Mouse (Mus musculus) brown adipose tissue, adult 24 weeks (tissue): ENCODE measurements around the gene Frmd4b. TPM values are rescaled to one million over a fixed set of nuclear protein-coding genes. Genes with fewer than 3 reads are reported as not detected.

Experiments used
- H3K27ac ChIP-seq: fragments of 200-500 bp; replicated peaks from 2 replicates; pipeline ENCODE4 v1.5.1; 2012; ENCODE audit warnings: low read depth, mild to moderate bottlenecking, low read length
- H3K4me1 ChIP-seq: fragments of 200-500 bp; 2 replicates; pipeline ENCODE4 v1.6.1; 2012; ENCODE audit warnings: low read length, mixed read lengths; ENCODE audit not compliant: control insufficient read depth, insufficient read depth, insufficient read length
- H3K4me3 ChIP-seq: fragments of 200-500 bp; 2 replicates; pipeline ENCODE4 v1.5.1; 2012; ENCODE audit warnings: low read depth, mild to moderate bottlenecking, low read length, moderate library complexity; ENCODE audit not compliant: insufficient read depth
- polyA plus RNA-seq: library from polyadenylated mRNA; stranded (reverse); fragments of >200 nt; gene quantifications from 2 replicates; pipeline ENCODE4 v1.2.4, GENCODE M21; 2012; ENCODE audit not compliant: missing spikeins, insufficient read depth, insufficient read length

The Frmd4b gene
- polyA plus RNA-seq, 1 experiment, result 3.2 TPM

GRCm38 (mm10) chr6:97411327-97411726, 206.0 kb downstream of the Frmd4b start:
- H3K27ac ChIP-seq, result no peak overlapping the region

DNA sequence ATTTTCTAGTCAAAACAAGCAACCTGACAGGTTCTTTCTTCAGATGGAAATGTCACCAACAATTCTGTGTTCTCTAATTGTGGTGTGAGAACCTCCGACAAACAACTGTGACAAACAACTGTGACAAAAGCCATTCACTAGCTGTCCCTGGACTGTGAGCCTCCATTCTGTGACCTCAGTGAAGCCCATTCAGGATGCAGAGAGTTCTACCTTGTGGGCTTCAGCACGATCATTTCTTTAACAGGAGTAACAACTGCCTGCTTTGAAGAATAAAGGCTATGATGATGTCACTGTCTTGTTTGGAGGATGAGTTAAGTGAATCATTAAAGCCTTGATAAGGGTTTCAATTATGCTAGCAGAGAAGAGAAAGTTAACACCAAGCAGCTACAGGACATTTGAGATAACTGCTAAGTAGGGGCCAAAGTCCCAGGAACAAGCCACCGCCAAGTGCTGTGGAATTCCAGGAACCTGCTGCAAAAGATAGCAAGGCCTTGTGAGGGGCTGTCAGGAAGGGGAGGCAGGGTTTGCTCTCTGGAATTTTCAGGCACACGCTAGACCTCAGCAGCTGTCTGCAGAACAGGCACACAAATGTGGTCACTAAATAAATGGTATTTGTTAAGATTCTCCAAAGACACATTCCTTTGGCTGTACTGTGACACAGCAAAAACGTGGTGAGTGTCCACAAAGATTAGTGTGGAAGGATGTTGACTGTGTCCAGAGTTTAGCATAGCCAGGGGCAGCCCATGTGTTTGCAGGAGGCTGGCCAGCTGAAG, 207.7 kb downstream of the Frmd4b start:
- Histone ChIP-seq H3K4me1 (no peaks in the 10 kb centered on the region; the same call in 1 of the 2 replicates), H3K27ac (no peak overlapping the region), H3K4me3 (no peak overlapping the region)

More at GRCm38 (mm10) chr6:97411327-97411726, 206.0 kb downstream of the Frmd4b start:
- H3K4me1 ChIP-seq, result no peaks in the 10 kb centered on the region; the same call in 1 of the 2 replicates
- H3K4me3 ChIP-seq, result no peak overlapping the region

DNA sequence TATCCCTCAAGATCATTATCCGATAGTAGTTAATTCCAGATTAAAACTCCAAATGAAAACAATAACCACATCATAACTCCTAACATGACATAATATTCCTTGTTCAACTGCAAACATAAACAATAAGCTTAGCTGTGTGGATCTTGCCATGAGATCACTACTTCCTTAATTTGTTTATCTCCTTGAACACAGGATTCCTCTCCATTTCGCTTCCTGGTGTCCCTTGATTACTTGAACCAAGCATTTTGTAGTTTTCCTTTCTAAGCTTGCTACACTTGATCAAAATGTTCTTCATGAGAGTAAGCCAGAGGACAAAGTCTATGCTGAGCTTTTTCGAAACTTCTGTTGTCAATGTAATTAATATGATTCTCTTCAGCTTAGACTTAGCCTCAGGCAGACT, 209.4 kb downstream of the Frmd4b start:
- no peak overlapping the region for H3K27ac ChIP-seq
- no peak overlapping the region for H3K4me3 ChIP-seq

DNA sequence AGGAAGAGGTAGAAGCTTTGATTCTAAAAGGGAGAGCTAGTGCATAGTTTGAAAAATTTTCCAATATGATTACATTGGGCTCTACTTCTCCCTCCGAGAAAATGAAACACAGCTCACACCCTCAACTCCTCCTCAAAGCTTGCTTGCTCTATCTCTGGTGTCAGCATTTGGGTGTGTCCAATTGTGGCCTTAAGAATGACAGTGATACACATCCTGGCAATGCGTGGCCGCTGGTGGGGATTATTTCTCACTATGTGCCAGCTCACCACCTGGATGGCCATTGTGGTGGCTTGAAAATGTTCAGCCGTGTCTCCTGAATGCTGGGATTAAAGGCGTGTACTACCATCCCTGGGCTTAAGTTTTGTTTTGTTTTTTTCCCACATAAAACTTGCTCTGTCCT, 209.9 kb downstream of the Frmd4b start:
- H3K27ac ChIP-seq, result no peak overlapping the region
- no peak overlapping the region for H3K4me3 ChIP-seq
- H3K4me1 ChIP-seq, result no peaks in the 10 kb centered on the region; the same call in 1 of the 2 replicates

More for the DNA sequence above, 209.4 kb downstream of the Frmd4b start:
- no peaks in the 10 kb centered on the region; the same call in 1 of the 2 replicates for H3K4me1 ChIP-seq

- no peak overlapping the region for H3K4me3 ChIP-seq
- H3K4me1 ChIP-seq, result no peaks in the 10 kb centered on the region
- no peak overlapping the region for H3K27ac ChIP-seq
These were observed 212.0 kb downstream of the Frmd4b start for GRCm38 (mm10) chr6:97405311-97405710.

DNA sequence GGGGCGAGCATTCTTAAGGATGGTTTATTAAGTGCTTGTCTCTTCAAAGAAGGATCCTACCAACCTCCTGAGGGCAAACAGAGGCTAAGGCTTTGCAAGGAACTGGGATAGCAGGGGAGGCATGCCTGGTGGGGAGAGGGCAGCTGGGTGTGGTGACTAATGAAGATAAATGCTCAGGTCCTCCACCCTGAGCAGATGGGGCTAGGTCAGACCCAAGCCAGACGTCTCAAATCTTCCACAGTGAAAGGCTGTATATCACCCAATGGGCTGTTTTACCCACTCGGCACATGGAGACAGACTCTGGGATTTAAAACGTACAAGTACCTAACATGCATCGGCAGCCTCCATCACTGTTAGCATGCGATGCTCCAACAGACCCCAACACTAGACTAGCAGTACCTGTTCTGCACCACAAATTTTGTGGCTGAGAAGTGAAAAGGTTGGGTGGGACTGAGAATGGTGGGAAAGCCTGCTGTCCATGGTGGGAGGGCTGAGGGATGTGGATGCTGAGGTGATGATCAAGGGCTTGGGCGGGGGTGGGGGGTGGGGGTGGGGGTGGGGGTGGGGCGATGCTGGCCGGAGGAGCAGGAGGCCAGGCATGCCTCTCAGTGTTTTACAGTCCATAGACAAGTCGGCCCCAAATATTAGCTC, 214.4 kb downstream of the Frmd4b start:
- H3K4me3 ChIP-seq, result no peak overlapping the region
- H3K4me1 ChIP-seq, result no peaks in the 10 kb centered on the region
- H3K27ac ChIP-seq, result no peak overlapping the region

- Histone ChIP-seq H3K4me3 (no peak overlapping the region), H3K4me1 (peaks cover 4% of the 10 kb centered on the region; the same call in 1 of the 2 replicates), H3K27ac (no peak overlapping the region)
These were observed 216.9 kb downstream of the Frmd4b start for GRCm38 (mm10) chr6:97400446-97400845.

DNA sequence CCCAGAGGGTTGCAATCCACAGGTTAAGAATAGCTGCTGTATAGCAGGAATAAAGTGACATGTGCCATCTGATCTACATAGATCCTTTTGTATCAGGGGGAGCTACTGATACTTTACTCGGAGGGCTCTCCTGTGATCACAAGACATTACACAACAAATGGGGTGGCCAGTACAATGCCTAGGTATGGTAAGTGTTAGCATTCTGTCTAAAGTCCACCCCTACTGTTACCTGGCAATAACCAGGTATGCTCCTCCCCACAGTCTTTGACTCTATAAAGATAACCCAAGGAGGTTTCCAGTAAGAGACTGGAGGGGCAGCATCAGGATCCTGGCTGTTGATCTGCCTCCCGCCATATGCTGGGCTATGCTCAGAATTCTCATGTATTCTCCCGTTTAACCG, 219.4 kb downstream of the Frmd4b start:
- H3K4me3 ChIP-seq, result no peak overlapping the region
- H3K4me1 ChIP-seq, result peaks cover 4% of the 10 kb centered on the region; the same call in 1 of the 2 replicates
- no peak overlapping the region for H3K27ac ChIP-seq

DNA sequence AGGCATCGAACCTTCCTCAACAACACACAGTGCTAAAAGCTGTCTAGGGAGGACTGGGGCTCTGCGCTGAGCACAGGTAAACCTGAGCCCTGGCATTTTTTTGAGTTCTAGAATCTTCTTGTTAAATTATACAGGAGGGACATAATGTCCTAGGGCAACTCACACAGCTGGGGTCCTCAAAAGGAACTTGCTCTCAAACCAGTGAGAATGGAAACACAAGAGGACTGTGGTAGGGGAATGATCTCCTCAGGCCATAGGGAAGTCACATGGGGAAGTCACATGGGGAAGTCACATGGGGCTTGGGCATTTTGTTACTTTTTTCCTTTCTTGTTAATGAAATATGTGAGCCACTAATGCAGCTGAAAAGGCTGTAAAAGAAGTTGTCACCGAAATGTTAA, 220.4 kb downstream of the Frmd4b start:
- Histone ChIP-seq H3K4me1 (peaks cover 4% of the 10 kb centered on the region; the same call in 1 of the 2 replicates), H3K4me3 (no peak overlapping the region), H3K27ac (no peak overlapping the region)

GRCm38 (mm10) chr6:97396351-97396956, 220.9 kb downstream of the Frmd4b start:
- Histone ChIP-seq H3K27ac (no peak overlapping the region), H3K4me3 (no peak overlapping the region), H3K4me1 (peaks cover 4% of the 10 kb centered on the region; the same call in 1 of the 2 replicates)

GRCm38 (mm10) chr6:97395477-97396350, 221.6 kb downstream of the Frmd4b start:
- peaks cover 4% of the 10 kb centered on the region; the same call in 1 of the 2 replicates for H3K4me1 ChIP-seq
- H3K27ac ChIP-seq, result no peak overlapping the region
- H3K4me3 ChIP-seq, result no peak overlapping the region

GRCm38 (mm10) chr6:97394473-97395075, 222.8 kb downstream of the Frmd4b start:
- Histone ChIP-seq H3K27ac (no peak overlapping the region), H3K4me1 (peaks cover 4% of the 10 kb centered on the region; the same call in 1 of the 2 replicates), H3K4me3 (no peak overlapping the region)

- no peak overlapping the region for H3K27ac ChIP-seq
- no peak overlapping the region for H3K4me3 ChIP-seq
- peaks cover 4% of the 10 kb centered on the region; the same call in 1 of the 2 replicates for H3K4me1 ChIP-seq
These were observed 224.4 kb downstream of the Frmd4b start for GRCm38 (mm10) chr6:97392912-97393311.

GRCm38 (mm10) chr6:97387388-97387787, 230.0 kb downstream of the Frmd4b start:
- Histone ChIP-seq H3K4me3 (no peak overlapping the region), H3K27ac (no peak overlapping the region), H3K4me1 (no peaks in the 10 kb centered on the region)
